Mouse (Mus musculus) lung, postnatal 0 days (tissue): ENCODE results near the gene Syt14. TPM values are rescaled to one million over a fixed set of nuclear protein-coding genes. Genes with fewer than 3 reads are reported as not detected.
A peak's percentile ranks its signal among the peaks of the same experiment; 100 is the strongest.

Source experiments
- ATAC-seq: fragments of 200-750 bp; cut with Nextera tagmentation; 2 replicates; pipeline ENCODE4 v1.8.0; 2017; ENCODE audit warnings: moderate library complexity
- DNase-seq: peaks from one replicate; pipeline ENCODE4 v3.0.0-alpha.2; 2016; ENCODE audit warnings: low spot score
- H3K27ac ChIP-seq: fragments of 300-500 bp; sonication (generic); 2 replicates; pipeline ENCODE4 v1.5.1; 2014; ENCODE audit warnings: antibody characterized with exemption, mild to moderate bottlenecking, low read length, mixed read lengths
- H3K27me3 ChIP-seq: fragments of 300-500 bp; sonication (generic); replicated peaks from 2 replicates; pipeline ENCODE4 v1.6.1; 2014; ENCODE audit warnings: low read length, mixed read lengths; ENCODE audit not compliant: insufficient read depth
- H3K36me3 ChIP-seq: fragments of 300-500 bp; sonication (generic); 2 replicates; pipeline ENCODE4 v1.6.1; 2014; ENCODE audit warnings: low read length, mixed read lengths; ENCODE audit not compliant: insufficient read depth
- H3K4me1 ChIP-seq: fragments of 300-500 bp; sonication (generic); 2 replicates; pipeline ENCODE4 v1.6.1; 2014; ENCODE audit warnings: antibody characterized with exemption, low read depth, low read length, mixed read lengths; ENCODE audit not compliant: insufficient read depth
- H3K4me2 ChIP-seq: fragments of 300-500 bp; sonication (generic); replicated peaks from 2 replicates; pipeline ENCODE4 v1.6.1; 2014; ENCODE audit warnings: low read depth, mild to moderate bottlenecking, low read length, moderate library complexity, mixed read lengths
- H3K4me3 ChIP-seq: fragments of 300-500 bp; sonication (generic); 2 replicates; pipeline ENCODE4 v1.5.1; 2014; ENCODE audit warnings: low read depth, low read length
- H3K9ac ChIP-seq: fragments of 300-500 bp; sonication (generic); replicated peaks from 2 replicates; pipeline ENCODE4 v1.6.1; 2014; ENCODE audit warnings: low read depth, mild to moderate bottlenecking
- H3K9me3 ChIP-seq: fragments of 300-500 bp; sonication (generic); 2 replicates; pipeline ENCODE4 v1.6.1; 2016; ENCODE audit warnings: low read length, mixed read lengths
- CTCF ChIP-seq: IDR thresholded peaks from 2 replicates; pipeline ENCODE4 v1.5.1; 2016; ENCODE audit warnings: antibody characterized with exemption, mild to moderate bottlenecking
- EP300 ChIP-seq: IDR thresholded peaks from 2 replicates; pipeline ENCODE4 v1.6.1; 2016; ENCODE audit warnings: antibody characterized with exemption, mild to moderate bottlenecking, control low read depth
- WGBS: fragments of 180-500 bp; shearing (Covaris S2); extraction: QIAGEN DNeasy Blood & Tissue Kit; methylation state at CpG from one replicate; pipeline ENCODE4 v1.1.7; 2014; 5-methylcytosine and 5-hydroxymethylcytosine counted together
- polyA plus RNA-seq: library from polyadenylated mRNA; unstranded; fragments of >200 nt; fragmentation: Nextera tagmentation; extraction: Ambion mirVana; gene quantifications from 2 replicates; pipeline ENCODE4 v1.2.1, GENCODE M21; 2015

Syt14 gene
- polyA plus RNA-seq, 1 experiment from 2014 or later: 0.18 TPM

GRCm38 (mm10) chr1:192962323-192962722 is 73.3 kb downstream of the Syt14 start:
- Histone ChIP-seq H3K9me3 (no peaks in the 10 kb centered on the region), H3K4me2 (no peak overlapping the region), H3K9ac (no peak overlapping the region), H3K36me3 (no peaks in the 10 kb centered on the region), H3K4me3 (no peak overlapping the region), H3K27ac (no peak overlapping the region), H3K4me1 (no peaks in the 10 kb centered on the region), H3K27me3 (no peaks in the 10 kb centered on the region)
- DNase-seq (no peak), ATAC-seq (no peak)
- no peak for TF ChIP-seq EP300
- TF ChIP-seq CTCF: no peak
- 88% methylated on average over 5 of the region's 5 CpGs for WGBS

GRCm38 (mm10) chr1:192947839-192948173 is 87.8 kb downstream of the Syt14 start:
- Histone ChIP-seq H3K4me2 (no peak overlapping the region), H3K4me1 (no peaks in the 10 kb centered on the region), H3K36me3 (no peaks in the 10 kb centered on the region), H3K27ac (no peak overlapping the region), H3K9ac (no peak overlapping the region), H3K27me3 (no peaks in the 10 kb centered on the region), H3K4me3 (no peak overlapping the region), H3K9me3 (no peaks in the 10 kb centered on the region)
- 52% methylated on average over 2 of the region's 2 CpGs for WGBS
- TF ChIP-seq CTCF: no peak
- no peak for TF ChIP-seq EP300
- ATAC-seq (no peak), DNase-seq (no peak)

GRCm38 (mm10) chr1:192947170-192947838 is 88.3 kb downstream of the Syt14 start:
- 81% methylated on average over 1 of the region's 1 CpGs for WGBS
- Histone ChIP-seq H3K9me3 (no peaks in the 10 kb centered on the region), H3K27ac (no peak overlapping the region), H3K4me2 (no peak overlapping the region), H3K9ac (no peak overlapping the region), H3K4me3 (no peak overlapping the region), H3K36me3 (no peaks in the 10 kb centered on the region), H3K4me1 (no peaks in the 10 kb centered on the region), H3K27me3 (no peaks in the 10 kb centered on the region)
- DNase-seq (no peak), ATAC-seq (no peak)
- TF ChIP-seq CTCF (no peak), EP300 (no peak)

- WGBS: 48% methylated on average over 2 of the region's 2 CpGs
These were observed 96.5 kb downstream of the Syt14 start for GRCm38 (mm10) chr1:192939033-192939432.

GRCm38 (mm10) chr1:192937956-192938355 is 97.6 kb downstream of the Syt14 start:
- H3K4me3 ChIP-seq: no peak overlapping the region
- DNase-seq (no peak), ATAC-seq (no peak)
- no peaks in the 10 kb centered on the region for H3K27me3 ChIP-seq
- no peak overlapping the region for H3K9ac ChIP-seq
- H3K36me3 ChIP-seq: no peaks in the 10 kb centered on the region
- H3K4me2 ChIP-seq: no peak overlapping the region
- H3K9me3 ChIP-seq: no peaks in the 10 kb centered on the region
- H3K4me1 ChIP-seq: no peaks in the 10 kb centered on the region
- TF ChIP-seq CTCF (no peak), EP300 (no peak)
- WGBS: 81% methylated on average over 2 of the region's 2 CpGs
- H3K27ac ChIP-seq: no peak overlapping the region

More at GRCm38 (mm10) chr1:192939033-192939432, 96.5 kb downstream of the Syt14 start:
- Histone ChIP-seq H3K4me1 (no peaks in the 10 kb centered on the region), H3K9me3 (no peaks in the 10 kb centered on the region), H3K36me3 (no peaks in the 10 kb centered on the region), H3K9ac (no peak overlapping the region), H3K27me3 (no peaks in the 10 kb centered on the region), H3K4me3 (no peak overlapping the region), H3K4me2 (no peak overlapping the region), H3K27ac (no peak overlapping the region)
- ATAC-seq (no peak), DNase-seq (no peak)
- TF ChIP-seq CTCF (no peak), EP300 (no peak)

GRCm38 (mm10) chr1:192931797-192932196 is 103.8 kb downstream of the Syt14 start:
- no peaks in the 10 kb centered on the region for H3K36me3 ChIP-seq
- no peak overlapping the region for H3K9ac ChIP-seq
- 57% methylated on average over 3 of the region's 3 CpGs for WGBS
- no peak overlapping the region for H3K27ac ChIP-seq
- ATAC-seq (peak; percentile 30; the same call in 1 of the 2 replicates), DNase-seq (peak; percentile 21)
- H3K4me3 ChIP-seq: no peak overlapping the region
- H3K4me1 ChIP-seq: no peaks in the 10 kb centered on the region
- TF ChIP-seq CTCF (no peak), EP300 (no peak)
- no peaks in the 10 kb centered on the region for H3K9me3 ChIP-seq
- H3K27me3 ChIP-seq: no peaks in the 10 kb centered on the region
- no peak overlapping the region for H3K4me2 ChIP-seq
